Mouse (Mus musculus) ES-E14 (cell line): ENCODE measurements around the gene Safb2.

ENCODE experiments used
- HCFC1 ChIP-seq: IDR thresholded peaks from 2 replicates; pipeline ENCODE4 v1.6.1; 2012; ENCODE audit warnings: low read length, inconsistent platforms, borderline replicate concordance; ENCODE audit not compliant: insufficient read depth
- ZC3H11A ChIP-seq: IDR thresholded peaks from 2 replicates; pipeline ENCODE4 v1.6.1; 2012; ENCODE audit warnings: low read depth, mild to moderate bottlenecking, inconsistent platforms, low read length, borderline replicate concordance

- TF ChIP-seq HCFC1 (no peak), ZC3H11A (no peak)
Observed at GRCm38 (mm10) chr17:56514330-56514729, 70.1 kb downstream of the Safb2 start.
